Mouse (Mus musculus): Measurements from ENCODE around the gene Ifitm6.

DNA sequence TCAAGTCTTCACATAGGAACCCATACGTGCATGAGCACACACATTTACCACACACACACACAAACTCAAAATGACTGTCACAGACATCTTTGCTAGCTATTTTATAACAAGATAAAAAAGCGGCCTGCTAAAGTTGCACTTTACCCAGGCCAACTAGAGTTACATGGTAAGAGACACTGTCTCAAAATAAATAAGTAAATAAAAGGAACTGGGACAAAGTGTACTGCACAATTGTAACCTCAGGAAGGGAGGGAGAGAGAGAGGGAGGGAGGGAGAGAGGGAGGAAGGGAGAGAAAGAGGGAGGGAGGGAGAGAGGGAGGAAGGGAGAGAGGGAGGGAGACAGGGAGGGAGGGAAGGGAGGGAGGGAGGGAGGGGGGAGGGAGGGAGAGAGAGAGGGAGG lies 34.7 kb upstream of the Ifitm6 start:
- TF ChIP-seq CTCF (conservative IDR thresholded peaks at IDR 0.05 in 1 of 2, IDR thresholded peaks at IDR 0.05 in 1 of 2; ENCODE audit: low read depth in 2 of 2, low read length in 2 of 2) (no peak), MYC (IDR thresholded peaks at IDR 0.05; ENCODE audit: low read depth, low read length) (no peak), TCF12 (IDR thresholded peaks at IDR 0.05; ENCODE audit: low read depth, low read length) (no peak), MEF2A (IDR thresholded peaks at IDR 0.05; ENCODE audit: borderline replicate concordance, low read depth, low read length) (no peak), MAX (IDR thresholded peaks at IDR 0.05; ENCODE audit: low read length) (no peak), EP300 (IDR thresholded peaks at IDR 0.05; ENCODE audit: low read length) (no peak), HCFC1 (IDR thresholded peaks at IDR 0.05; ENCODE audit: low read depth, low read length) (no peak), ELF1 (IDR thresholded peaks at IDR 0.05; ENCODE audit: low read depth, low read length) (no peak), POLR2A (IDR thresholded peaks at IDR 0.05; ENCODE audit: low read depth, low read length) (no peak), MXI1 (IDR thresholded peaks at IDR 0.05; ENCODE audit: low read depth, low read length) (no peak)
